Mouse (Mus musculus) embryonic facial prominence, embryonic 10.5 days (tissue): ENCODE data around the gene Rtl1. TPM values are rescaled to one million over a fixed set of nuclear protein-coding genes. Genes with fewer than 3 reads are reported as not detected.
A peak's percentile ranks its signal among the peaks of the same experiment; 100 is the strongest.

ENCODE experiments used
- DNase-seq: peaks from one replicate; pipeline ENCODE4 v3.0.0-alpha.2; 2017; ENCODE audit warnings: low spot score
- H3K27ac ChIP-seq: fragments of 300-500 bp; sonication (generic); replicated peaks from 2 replicates; pipeline ENCODE4 v1.5.1; 2016; ENCODE audit warnings: mild to moderate bottlenecking
- H3K27me3 ChIP-seq: fragments of 300-500 bp; sonication (generic); replicated peaks from 2 replicates; pipeline ENCODE4 v1.6.1; 2016; ENCODE audit warnings: low read depth, mild to moderate bottlenecking; ENCODE audit not compliant: poor library complexity, severe bottlenecking
- H3K36me3 ChIP-seq: fragments of 300-500 bp; sonication (generic); replicated peaks from 2 replicates; pipeline ENCODE4 v1.6.1; 2016; ENCODE audit warnings: mild to moderate bottlenecking, moderate library complexity
- H3K4me1 ChIP-seq: fragments of 300-500 bp; sonication (generic); 2 replicates; pipeline ENCODE4 v1.6.1; 2016
- H3K4me3 ChIP-seq: fragments of 300-500 bp; sonication (generic); 2 replicates; pipeline ENCODE4 v1.5.1; 2016; ENCODE audit warnings: mild to moderate bottlenecking, moderate library complexity
- H3K9me3 ChIP-seq: fragments of 300-500 bp; sonication (generic); 2 replicates; pipeline ENCODE4 v1.6.1; 2016; ENCODE audit warnings: mild to moderate bottlenecking
- WGBS: fragments of 180-500 bp; shearing (Covaris S2); methylation state at CpG from one replicate; pipeline ENCODE4 v1.1.7; 2016; 5-methylcytosine and 5-hydroxymethylcytosine counted together
- microRNA counts: library from miRNA; unstranded; fragments of <30 nt; microRNA quantifications from one replicate; lab custom pipeline; 2017
- microRNA-seq: library from miRNA; unstranded; fragments of <30 nt; microRNA quantifications from one replicate; pipeline ENCODE4, GENCODE M21; 2017
- polyA plus RNA-seq: library from polyadenylated mRNA; unstranded; fragments of >200 nt; fragmentation: Nextera tagmentation; extraction: Ambion mirVana; gene quantifications from 2 replicates; pipeline ENCODE4 v1.2.1, GENCODE M21; 2016

The Rtl1 gene
- polyA plus RNA-seq, 1 experiment from 2014 or later, result 0.87 TPM

DNA sequence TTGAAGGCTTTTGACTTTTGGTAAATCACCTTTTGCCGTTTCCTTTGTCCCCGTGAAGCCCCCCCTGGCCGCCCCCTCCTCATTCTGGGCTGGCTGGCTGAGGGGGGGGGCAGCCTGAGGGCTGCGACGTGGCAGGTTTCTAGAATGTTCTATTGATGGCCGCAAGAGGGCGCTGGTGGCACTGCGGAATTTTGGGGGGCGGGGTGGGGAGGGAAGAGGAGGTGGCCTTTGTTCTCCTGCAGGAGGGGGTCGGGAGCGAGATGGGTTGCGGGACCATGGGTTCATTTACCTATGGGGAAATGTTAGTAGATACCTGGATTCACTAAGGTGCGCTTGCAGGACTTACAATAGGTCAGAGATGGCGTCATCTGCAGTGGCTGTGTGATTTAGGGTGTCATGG is 58.1 kb downstream of the Rtl1 start:
- Histone ChIP-seq H3K27ac (peak overlapping the region; percentile 81), H3K4me1 (peaks cover 33% of the 10 kb centered on the region), H3K4me3 (peak overlapping the region; percentile 59), H3K9me3 (peaks cover 64% of the 10 kb centered on the region), H3K36me3 (peaks cover 49% of the 10 kb centered on the region), H3K27me3 (peaks cover 8% of the 10 kb centered on the region; the same call in 1 of the 2 replicates)
- DNase-seq, result peak; percentile 59
- WGBS, result 41% methylated on average over 14 of the region's 14 CpGs

DNA sequence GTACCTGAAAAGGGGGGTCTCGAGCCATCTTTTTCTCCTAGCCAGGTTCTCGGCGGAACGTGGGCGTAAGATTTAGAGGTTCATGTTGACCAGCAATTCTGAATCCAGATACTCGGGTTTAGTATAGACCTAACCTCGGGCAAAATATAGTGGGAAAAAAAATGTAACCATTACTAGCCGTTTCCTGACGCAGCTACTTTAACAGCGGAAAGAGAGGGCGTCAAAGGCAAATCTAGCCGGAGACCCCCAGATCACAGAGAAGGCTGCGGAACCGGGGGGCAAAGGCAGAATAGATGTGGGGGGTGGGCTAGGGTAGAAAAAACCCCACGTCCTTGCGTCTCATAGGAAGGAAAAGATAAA is 58.6 kb downstream of the Rtl1 start:
- WGBS, result 45% methylated on average over 16 of the region's 16 CpGs
- Histone ChIP-seq H3K9me3 (peaks cover 64% of the 10 kb centered on the region), H3K4me1 (peaks cover 28% of the 10 kb centered on the region), H3K27me3 (peaks cover 8% of the 10 kb centered on the region; the same call in 1 of the 2 replicates), H3K27ac (peak overlapping the region; percentile 81), H3K36me3 (peaks cover 45% of the 10 kb centered on the region), H3K4me3 (peak overlapping the region; percentile 59)
- no peak for DNase-seq

DNA sequence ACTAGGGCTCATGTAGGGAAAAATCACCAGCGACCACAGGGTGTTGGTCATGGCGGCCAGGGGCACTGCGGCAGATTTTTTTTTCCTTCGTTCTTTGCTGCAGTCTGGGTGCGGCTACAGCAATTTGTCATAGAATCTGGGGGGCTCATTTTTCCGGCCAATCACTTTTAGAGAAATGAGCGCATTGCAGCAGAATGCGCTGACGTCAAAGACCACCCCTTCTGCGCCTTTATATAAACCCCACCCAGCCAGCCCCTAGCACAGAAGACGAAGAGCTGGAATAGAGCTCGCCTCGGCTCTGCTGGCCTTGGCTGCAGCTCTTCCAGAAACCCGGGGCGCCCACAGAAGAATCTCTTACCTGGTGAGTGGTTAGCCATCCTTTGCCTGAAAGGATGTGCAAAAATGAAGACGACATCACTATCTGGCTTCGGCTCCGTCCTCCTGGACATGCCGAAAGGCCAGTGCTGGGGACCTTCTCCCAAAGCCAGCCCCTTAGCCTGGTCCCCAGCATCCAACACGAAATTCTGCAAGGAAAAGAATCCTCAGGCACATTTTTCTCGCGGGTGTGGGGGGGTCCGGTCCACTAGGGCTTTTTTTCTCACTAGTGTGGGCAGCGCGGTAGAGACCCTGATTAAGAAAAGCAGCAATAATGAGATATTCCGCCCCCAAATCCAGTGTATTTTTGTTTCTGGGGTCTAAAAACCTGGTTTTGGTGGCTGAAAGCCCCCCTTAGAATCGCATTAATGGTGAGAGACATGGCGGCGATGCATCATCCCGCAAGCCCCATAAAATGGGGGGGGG is 59.2 kb downstream of the Rtl1 start:
- Histone ChIP-seq H3K27me3 (peaks cover 8% of the 10 kb centered on the region; the same call in 1 of the 2 replicates), H3K4me1 (peaks cover 22% of the 10 kb centered on the region), H3K27ac (peak overlapping the region; percentile 81), H3K4me3 (peak overlapping the region; percentile 59), H3K9me3 (peaks cover 64% of the 10 kb centered on the region), H3K36me3 (peaks cover 39% of the 10 kb centered on the region)
- 45% methylated on average over 30 of the region's 30 CpGs for WGBS
- peak; percentile 77 for DNase-seq

DNA sequence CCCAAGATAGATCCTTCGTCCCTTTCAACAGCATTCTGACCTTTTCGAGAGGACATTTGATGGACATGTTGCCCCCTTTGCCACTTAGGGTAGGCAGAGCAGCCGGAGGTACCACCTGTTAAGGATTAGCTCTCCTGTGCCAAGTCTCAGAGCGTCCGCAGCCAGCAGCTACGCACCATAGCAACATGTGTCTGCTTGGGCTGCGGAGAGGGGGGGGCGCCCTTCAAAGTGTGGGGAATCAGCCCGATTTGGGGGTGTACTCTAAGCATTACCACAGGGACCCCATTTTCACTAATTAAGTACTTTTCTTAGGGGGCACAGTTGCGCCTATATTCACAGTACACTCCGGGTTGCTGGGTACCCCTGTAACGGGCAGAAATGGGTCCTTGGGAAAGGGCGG is 60.2 kb downstream of the Rtl1 start:
- H3K4me1 ChIP-seq, result peaks cover 16% of the 10 kb centered on the region; the same call in 1 of the 2 replicates
- H3K4me3 ChIP-seq, result peak overlapping the region; percentile 59
- H3K9me3 ChIP-seq, result peaks cover 64% of the 10 kb centered on the region
- peaks cover 31% of the 10 kb centered on the region for H3K36me3 ChIP-seq
- DNase-seq, result no peak
- no peak overlapping the region for H3K27ac ChIP-seq
- 48% methylated on average over 13 of the region's 13 CpGs for WGBS
- H3K27me3 ChIP-seq, result peaks cover 8% of the 10 kb centered on the region; the same call in 1 of the 2 replicates

MicroRNAs encoded within 50 kb of the gene (microRNA counts, 519-probe panel; counts per million panel counts)
- microRNA mmu-miR-1188 (lab: Ali Mortazavi, UCI) (188 counts per million, percentile 57 among the panel's probes with 10 or more counts), microRNA mmu-miR-127 (lab: Ali Mortazavi, UCI) (5,204 counts per million, percentile 89 among the panel's probes with 10 or more counts), microRNA mmu-miR-136 (lab: Ali Mortazavi, UCI) (5,498 counts per million, percentile 91 among the panel's probes with 10 or more counts), microRNA mmu-miR-1906 (lab: Ali Mortazavi, UCI) (188 counts per million, percentile 57 among the panel's probes with 10 or more counts), microRNA mmu-miR-337-3p (lab: Ali Mortazavi, UCI) (188 counts per million, percentile 57 among the panel's probes with 10 or more counts), microRNA mmu-miR-337-5p (lab: Ali Mortazavi, UCI) (188 counts per million, percentile 57 among the panel's probes with 10 or more counts), microRNA mmu-miR-341 (lab: Ali Mortazavi, UCI) (188 counts per million, percentile 57 among the panel's probes with 10 or more counts), microRNA mmu-miR-370 (lab: Ali Mortazavi, UCI) (188 counts per million, percentile 57 among the panel's probes with 10 or more counts), microRNA mmu-miR-431 (lab: Ali Mortazavi, UCI) (5,121 counts per million, percentile 87 among the panel's probes with 10 or more counts), microRNA mmu-miR-432 (lab: Ali Mortazavi, UCI) (188 counts per million, percentile 57 among the panel's probes with 10 or more counts), microRNA mmu-miR-433 (lab: Ali Mortazavi, UCI) (5,086 counts per million, percentile 87 among the panel's probes with 10 or more counts), microRNA mmu-miR-434-3p (lab: Ali Mortazavi, UCI) (5,003 counts per million, percentile 87 among the panel's probes with 10 or more counts), microRNA mmu-miR-434-5p (lab: Ali Mortazavi, UCI) (3,909 counts per million, percentile 76 among the panel's probes with 10 or more counts), microRNA mmu-miR-493 (lab: Ali Mortazavi, UCI) (188 counts per million, percentile 57 among the panel's probes with 10 or more counts), microRNA mmu-miR-540-3p (lab: Ali Mortazavi, UCI) (188 counts per million, percentile 57 among the panel's probes with 10 or more counts), microRNA mmu-miR-540-5p (lab: Ali Mortazavi, UCI) (188 counts per million, percentile 57 among the panel's probes with 10 or more counts), microRNA mmu-miR-665 (lab: Ali Mortazavi, UCI) (188 counts per million, percentile 57 among the panel's probes with 10 or more counts), microRNA mmu-miR-673-3p (lab: Ali Mortazavi, UCI) (188 counts per million, percentile 57 among the panel's probes with 10 or more counts), microRNA mmu-miR-673-5p (lab: Ali Mortazavi, UCI) (188 counts per million, percentile 57 among the panel's probes with 10 or more counts), microRNA mmu-miR-770-3p (lab: Ali Mortazavi, UCI) (2,048 counts per million, percentile 61 among the panel's probes with 10 or more counts), microRNA mmu-miR-770-5p (lab: Ali Mortazavi, UCI) (188 counts per million, percentile 57 among the panel's probes with 10 or more counts)

Small RNA genes within 50 kb of the gene (microRNA-seq; reads per million reads assigned to microRNA genes)
- gene Gm23912, result not detected
- gene Mir1188, result 18.6 reads per million, percentile 29 among the genes with 10 or more reads in this experiment
- 6,680 reads per million, percentile 91 among the genes with 10 or more reads in this experiment for gene Mir127
- not detected for gene Mir136
- gene Mir1906-1, result not detected
- gene Mir3070a, result 7.9 reads per million, percentile 18 among the genes with 10 or more reads in this experiment
- gene Mir3070b, result not detected
- not detected for gene Mir3071
- 0.91 reads per million for gene Mir337
- gene Mir341, result 1,821 reads per million, percentile 80 among the genes with 10 or more reads in this experiment
- gene Mir3544, result not detected
- 909 reads per million, percentile 73 among the genes with 10 or more reads in this experiment for gene Mir370
- gene Mir431, result 10,037 reads per million, percentile 95 among the genes with 10 or more reads in this experiment
- gene Mir432, result not detected
- 1,123 reads per million, percentile 74 among the genes with 10 or more reads in this experiment for gene Mir433
- 1,359 reads per million, percentile 77 among the genes with 10 or more reads in this experiment for gene Mir434
- 225 reads per million, percentile 59 among the genes with 10 or more reads in this experiment for gene Mir493
- 1,413 reads per million, percentile 78 among the genes with 10 or more reads in this experiment for gene Mir540
- 893 reads per million, percentile 73 among the genes with 10 or more reads in this experiment for gene Mir665
- gene Mir673, result 238 reads per million, percentile 60 among the genes with 10 or more reads in this experiment
- 244 reads per million, percentile 60 among the genes with 10 or more reads in this experiment for gene Mir770

Other genes with a start within 250 kb of the Rtl1 start
- 287 and 291 TPM in 2 replicates for gene Dlk1, start 147.5 kb downstream of the Rtl1 start, polyA plus RNA-seq